Mouse (Mus musculus) liver, embryonic 13.5 days (tissue): ENCODE data around the gene Scml4. TPM values are rescaled to one million over a fixed set of nuclear protein-coding genes. Genes with fewer than 3 reads are reported as not detected.

Experiments
- ATAC-seq: fragments of 200-750 bp; cut with Nextera tagmentation; 2 replicates; pipeline ENCODE4 v1.8.0; 2017; ENCODE audit warnings: low read depth, mild to moderate bottlenecking, moderate number of reproducible peaks, moderate library complexity
- DNase-seq: peaks from one replicate; pipeline ENCODE4 v3.0.0; 2022
- H3K27ac ChIP-seq: fragments of 300-500 bp; sonication (generic); 2 replicates; pipeline ENCODE4 v1.5.1; 2015; ENCODE audit warnings: moderate library complexity, mild to moderate bottlenecking, inconsistent platforms
- H3K27me3 ChIP-seq: fragments of 300-500 bp; sonication (generic); 2 replicates; pipeline ENCODE4 v1.6.1; 2015; ENCODE audit warnings: mild to moderate bottlenecking, inconsistent platforms
- H3K36me3 ChIP-seq: fragments of 300-500 bp; sonication (generic); 2 replicates; pipeline ENCODE4 v1.6.1; 2015; ENCODE audit warnings: mild to moderate bottlenecking, inconsistent platforms
- H3K4me1 ChIP-seq: fragments of 300-500 bp; sonication (generic); replicated peaks from 2 replicates; pipeline ENCODE4 v1.6.1; 2015; ENCODE audit warnings: inconsistent platforms
- H3K4me2 ChIP-seq: fragments of 300-500 bp; sonication (generic); 2 replicates; pipeline ENCODE4 v1.6.1; 2015; ENCODE audit warnings: inconsistent platforms, mild to moderate bottlenecking, moderate library complexity
- H3K4me3 ChIP-seq: fragments of 300-500 bp; sonication (generic); replicated peaks from 2 replicates; pipeline ENCODE4 v1.5.1; 2015; ENCODE audit warnings: mild to moderate bottlenecking, inconsistent platforms
- H3K9ac ChIP-seq: fragments of 300-500 bp; sonication (generic); 2 replicates; pipeline ENCODE4 v1.6.1; 2015; ENCODE audit warnings: mild to moderate bottlenecking, inconsistent platforms
- H3K9me3 ChIP-seq: fragments of 300-500 bp; sonication (generic); replicated peaks from 2 replicates; pipeline ENCODE4 v1.6.1; 2016; ENCODE audit warnings: inconsistent platforms
- WGBS: fragments of 180-500 bp; shearing (Covaris S2); methylation state at CpG from one replicate; pipeline ENCODE4 v1.1.7; 2015; ENCODE audit not compliant: insufficient replicate concordance; 5-methylcytosine and 5-hydroxymethylcytosine counted together
- polyA plus RNA-seq: library from polyadenylated mRNA; unstranded; fragments of >200 nt; fragmentation: Nextera tagmentation; extraction: Ambion mirVana; gene quantifications from 2 replicates; pipeline ENCODE4 v1.2.1, GENCODE M21; 2015

The Scml4 gene
- polyA plus RNA-seq, 1 experiment from 2014 or later: 0.20 TPM

- no peak for ATAC-seq
- peak overlapping the region; percentile 7; the same call in 1 of the 2 replicates for H3K4me3 ChIP-seq
- 0 out of 2 replicates have a peak overlapping the region, but pooled peaks have one; percentile 15 for H3K9ac ChIP-seq
Observed at GRCm38 (mm10) chr10:42862102-42862740, 2.1 kb downstream of the Scml4 start.

GRCm38 (mm10) chr10:42862806-42863205 lies 2.6 kb downstream of the Scml4 start:
- DNase-seq: no peak
- no peak overlapping the region for H3K27ac ChIP-seq
- H3K27me3 ChIP-seq: peaks cover 16% of the 10 kb centered on the region
- no peaks in the 10 kb centered on the region; the same call in 1 of the 2 replicates for H3K4me1 ChIP-seq
- no peaks in the 10 kb centered on the region for H3K36me3 ChIP-seq
- H3K4me2 ChIP-seq: no peak overlapping the region
- H3K4me3 ChIP-seq: no peak overlapping the region
- 49% methylated on average over 4 of the region's 4 CpGs for WGBS
- no peak for ATAC-seq
- no peaks in the 10 kb centered on the region for H3K9me3 ChIP-seq
- H3K9ac ChIP-seq: no peak overlapping the region

More at GRCm38 (mm10) chr10:42862102-42862740, 2.1 kb downstream of the Scml4 start:
- no peaks in the 10 kb centered on the region; the same call in 1 of the 2 replicates for H3K4me1 ChIP-seq
- no peak for DNase-seq
- H3K27ac ChIP-seq: no peak overlapping the region
- 39% methylated on average over 13 of the region's 13 CpGs for WGBS
- no peaks in the 10 kb centered on the region for H3K9me3 ChIP-seq
- peaks cover 16% of the 10 kb centered on the region for H3K27me3 ChIP-seq
- H3K4me2 ChIP-seq: peak overlapping the region; percentile 39
- H3K36me3 ChIP-seq: no peaks in the 10 kb centered on the region

- DNase-seq (no peak), ATAC-seq (no peak)
- Histone ChIP-seq H3K9ac (no peak overlapping the region), H3K27me3 (peaks cover 16% of the 10 kb centered on the region), H3K27ac (no peak overlapping the region), H3K4me1 (no peaks in the 10 kb centered on the region; the same call in 1 of the 2 replicates), H3K4me3 (peak overlapping the region; percentile 2), H3K9me3 (no peaks in the 10 kb centered on the region), H3K4me2 (peak overlapping the region; percentile 39), H3K36me3 (no peaks in the 10 kb centered on the region)
- WGBS: 49% methylated on average over 31 of the region's 31 CpGs
Observed at GRCm38 (mm10) chr10:42863621-42864391, 3.6 kb downstream of the Scml4 start.

GRCm38 (mm10) chr10:42864696-42865095 lies 4.5 kb downstream of the Scml4 start:
- WGBS: 52% methylated on average over 5 of the region's 5 CpGs
- Histone ChIP-seq H3K27ac (no peak overlapping the region), H3K27me3 (peaks cover 16% of the 10 kb centered on the region), H3K4me1 (no peaks in the 10 kb centered on the region; the same call in 1 of the 2 replicates), H3K36me3 (no peaks in the 10 kb centered on the region), H3K4me3 (no peak overlapping the region), H3K9ac (no peak overlapping the region), H3K9me3 (no peaks in the 10 kb centered on the region), H3K4me2 (no peak overlapping the region)
- ATAC-seq (no peak), DNase-seq (no peak)

GRCm38 (mm10) chr10:42868416-42868815 lies 8.2 kb downstream of the Scml4 start:
- Histone ChIP-seq H3K27ac (no peak overlapping the region), H3K27me3 (peaks cover 13% of the 10 kb centered on the region), H3K4me3 (no peak overlapping the region), H3K4me1 (no peaks in the 10 kb centered on the region), H3K9ac (no peak overlapping the region), H3K9me3 (no peaks in the 10 kb centered on the region), H3K4me2 (no peak overlapping the region), H3K36me3 (no peaks in the 10 kb centered on the region)
- no peak for DNase-seq
- ATAC-seq: no peak
- WGBS: 58% methylated on average over 9 of the region's 9 CpGs

GRCm38 (mm10) chr10:42869467-42869866 lies 9.3 kb downstream of the Scml4 start:
- no peaks in the 10 kb centered on the region for H3K4me1 ChIP-seq
- H3K36me3 ChIP-seq: no peaks in the 10 kb centered on the region
- H3K27ac ChIP-seq: no peak overlapping the region
- no peak for DNase-seq
- H3K4me2 ChIP-seq: no peak overlapping the region
- H3K4me3 ChIP-seq: no peak overlapping the region
- no peak for ATAC-seq
- H3K27me3 ChIP-seq: peaks cover 8% of the 10 kb centered on the region; the same call in 1 of the 2 replicates
- H3K9ac ChIP-seq: no peak overlapping the region
- H3K9me3 ChIP-seq: no peaks in the 10 kb centered on the region
- 47% methylated on average over 6 of the region's 6 CpGs for WGBS

GRCm38 (mm10) chr10:42872269-42873010 lies 12.3 kb downstream of the Scml4 start:
- H3K27ac ChIP-seq: no peak overlapping the region
- WGBS: 67% methylated on average over 15 of the region's 15 CpGs
- DNase-seq: no peak

GRCm38 (mm10) chr10:42873077-42873595 lies 13.0 kb downstream of the Scml4 start:
- Histone ChIP-seq H3K9me3 (no peaks in the 10 kb centered on the region), H3K27ac (no peak overlapping the region), H3K9ac (no peak overlapping the region), H3K4me3 (no peak overlapping the region), H3K4me1 (no peaks in the 10 kb centered on the region), H3K4me2 (no peak overlapping the region), H3K27me3 (no peaks in the 10 kb centered on the region), H3K36me3 (no peaks in the 10 kb centered on the region)
- WGBS: 66% methylated on average over 7 of the region's 7 CpGs
- DNase-seq (no peak), ATAC-seq (no peak)

More at GRCm38 (mm10) chr10:42872269-42873010, 12.3 kb downstream of the Scml4 start:
- Histone ChIP-seq H3K4me1 (no peaks in the 10 kb centered on the region), H3K4me3 (no peak overlapping the region), H3K27me3 (no peaks in the 10 kb centered on the region), H3K4me2 (no peak overlapping the region), H3K9me3 (no peaks in the 10 kb centered on the region), H3K36me3 (no peaks in the 10 kb centered on the region), H3K9ac (no peak overlapping the region)
- ATAC-seq: no peak

GRCm38 (mm10) chr10:42876172-42876571 lies 16.0 kb downstream of the Scml4 start:
- Histone ChIP-seq H3K4me1 (no peaks in the 10 kb centered on the region), H3K4me2 (no peak overlapping the region), H3K4me3 (no peak overlapping the region), H3K36me3 (no peaks in the 10 kb centered on the region), H3K9ac (no peak overlapping the region), H3K27me3 (no peaks in the 10 kb centered on the region), H3K9me3 (no peaks in the 10 kb centered on the region), H3K27ac (no peak overlapping the region)
- 29% methylated on average over 5 of the region's 5 CpGs for WGBS
- no peak for ATAC-seq
- DNase-seq: no peak

GRCm38 (mm10) chr10:42879269-42879681 lies 19.1 kb downstream of the Scml4 start:
- no peak for ATAC-seq
- Histone ChIP-seq H3K27ac (no peak overlapping the region), H3K9me3 (no peaks in the 10 kb centered on the region)

GRCm38 (mm10) chr10:42879682-42880081 lies 19.5 kb downstream of the Scml4 start:
- no peak for ATAC-seq
- H3K4me2 ChIP-seq: no peak overlapping the region
- no peaks in the 10 kb centered on the region for H3K4me1 ChIP-seq
- H3K36me3 ChIP-seq: no peaks in the 10 kb centered on the region
- H3K4me3 ChIP-seq: no peak overlapping the region
- no peak for DNase-seq
- no peak overlapping the region for H3K27ac ChIP-seq
- H3K9me3 ChIP-seq: no peaks in the 10 kb centered on the region
- WGBS: 37% methylated on average over 5 of the region's 5 CpGs
- H3K9ac ChIP-seq: no peak overlapping the region
- H3K27me3 ChIP-seq: no peaks in the 10 kb centered on the region

More at GRCm38 (mm10) chr10:42879269-42879681, 19.1 kb downstream of the Scml4 start:
- Histone ChIP-seq H3K9ac (no peak overlapping the region), H3K36me3 (no peaks in the 10 kb centered on the region), H3K4me3 (no peak overlapping the region), H3K4me2 (no peak overlapping the region), H3K27me3 (no peaks in the 10 kb centered on the region), H3K4me1 (no peaks in the 10 kb centered on the region)
- WGBS: 45% methylated on average over 5 of the region's 5 CpGs
- no peak for DNase-seq
